9 mouse cellular contexts compared by ENCODE assay signal in genomic region chr7:127574115-127574514, GRCm38 (mm10). TPM values are rescaled to one million over a fixed set of nuclear protein-coding genes. Genes with fewer than 3 reads are reported as not detected.
DNase-seq lines count a peak whose midpoint lies in the region; ATAC-seq lines count a peak whose summit lies in the region.
"Had no signal": no experiment of that assay in that cellular context is flagged by ENCODE, and none has a peak within 500 bp of the region (broad histone marks: within the 10 kb centered on the region; RNA-seq: fewer than 3 reads in every experiment).

No protein-coding gene starts in this region.

- no peaks in the 10 kb centered on the region for H3K27me3 ChIP-seq in kidney, embryonic 16.5 days (ENCODE audit: insufficient read depth, low read length)
- H3K27me3 ChIP-seq in hindbrain, embryonic 15.5 days: no peaks in the 10 kb centered on the region
- H3K27me3 ChIP-seq in midbrain, embryonic 16.5 days (ENCODE audit: control insufficient read depth, insufficient read depth, low read depth, low read length): no peaks in the 10 kb centered on the region

- peaks cover 17% of the 10 kb centered on the region for H3K4me1 ChIP-seq in kidney, embryonic 16.5 days (ENCODE audit: insufficient read depth, low read length)
- peaks cover 2% of the 10 kb centered on the region; the same call in 1 of the 2 replicates for H3K4me1 ChIP-seq in brown adipose tissue, adult 24 weeks (ENCODE audit: control insufficient read depth, insufficient read depth, insufficient read length, low read length)
- peaks cover 27% of the 10 kb centered on the region for H3K4me1 ChIP-seq in hindbrain, embryonic 15.5 days (replicated peaks)
- peaks cover 20% of the 10 kb centered on the region for H3K4me1 ChIP-seq in midbrain, embryonic 16.5 days (ENCODE audit: control insufficient read depth, insufficient read depth, low read length)

- no peak for ATAC-seq in kidney, embryonic 16.5 days (ENCODE audit: low FRiP score, low TSS enrichment)
- ATAC-seq in hindbrain, embryonic 15.5 days (ENCODE audit: low FRiP score, low read depth): no peak
- ATAC-seq in midbrain, embryonic 16.5 days: no peak

- H3K4me2 ChIP-seq in kidney, embryonic 16.5 days (replicated peaks; ENCODE audit: low read depth, low read length): peak overlapping the region; percentile 79
- peak overlapping the region; percentile 97 for H3K4me2 ChIP-seq in hindbrain, embryonic 15.5 days
- H3K4me2 ChIP-seq in midbrain, embryonic 16.5 days (ENCODE audit: low read length): peak overlapping the region; percentile 93

- peak overlapping the region; percentile 91 for H3K9ac ChIP-seq in kidney, embryonic 16.5 days (replicated peaks; ENCODE audit: low read length)
- peak overlapping the region; percentile 90 for H3K9ac ChIP-seq in hindbrain, embryonic 15.5 days
- H3K9ac ChIP-seq in midbrain, embryonic 16.5 days (ENCODE audit: low read depth, low read length): peak overlapping the region; percentile 85

- peak overlapping the region; percentile 79 for H3K4me3 ChIP-seq in kidney, embryonic 16.5 days (ENCODE audit: low read length)
- peak overlapping the region; percentile 57 for H3K4me3 ChIP-seq in brown adipose tissue, adult 24 weeks (ENCODE audit: insufficient read depth, low read depth, low read length)
- H3K4me3 ChIP-seq in hindbrain, embryonic 15.5 days: peak overlapping the region; percentile 92
- peak overlapping the region; percentile 72 for H3K4me3 ChIP-seq in midbrain, embryonic 16.5 days (ENCODE audit: low read depth, low read length)

- 18% methylated on average over 7 of the region's 7 CpGs for WGBS in kidney, embryonic 16.5 days
- 23% methylated on average over 7 of the region's 7 CpGs for WGBS in hindbrain, embryonic 15.5 days
- 15% methylated on average over 7 of the region's 7 CpGs for WGBS in midbrain, embryonic 16.5 days

- DNase-seq in kidney, adult 8-10 months: no peak
- no peak for DNase-seq in frontal cortex, postnatal 25 days (ENCODE audit: low spot score in 2 of 2)
- no peak for DNase-seq in gastrocnemius, adult 8-10 months (ENCODE audit: low spot score in 2 of 2)
- DNase-seq in thymus, postnatal 36 days: no peak
- DNase-seq: adrenal gland, adult 8-10 months had no signal

- no peaks in the 10 kb centered on the region for H3K9me3 ChIP-seq in kidney, embryonic 16.5 days (ENCODE audit: low read length)
- no peaks in the 10 kb centered on the region for H3K9me3 ChIP-seq in hindbrain, embryonic 15.5 days
- no peaks in the 10 kb centered on the region for H3K9me3 ChIP-seq in midbrain, embryonic 16.5 days (replicated peaks; ENCODE audit: control insufficient read depth, low read length, poor library complexity, severe bottlenecking)

- H3K27ac ChIP-seq in kidney, embryonic 16.5 days (ENCODE audit: low read length): no peak overlapping the region; the same call in 1 of the 2 replicates
- H3K27ac ChIP-seq in brown adipose tissue, adult 24 weeks (replicated peaks; ENCODE audit: low read depth, low read length): no peak overlapping the region
- peak overlapping the region; percentile 79 for H3K27ac ChIP-seq in hindbrain, embryonic 15.5 days (replicated peaks)
- peak overlapping the region; percentile 84; the same call in 1 of the 2 replicates for H3K27ac ChIP-seq in midbrain, embryonic 16.5 days (ENCODE audit: low read length)

- peaks cover 15% of the 10 kb centered on the region for H3K36me3 ChIP-seq in kidney, embryonic 16.5 days (ENCODE audit: insufficient read depth, low read length)
- peaks cover 12% of the 10 kb centered on the region; the same call in 1 of the 2 replicates for H3K36me3 ChIP-seq in hindbrain, embryonic 15.5 days
- peaks cover 12% of the 10 kb centered on the region for H3K36me3 ChIP-seq in midbrain, embryonic 16.5 days (ENCODE audit: control insufficient read depth, insufficient read depth, low read length)

RNA-seq across cellular contexts. Expression of gene Phkg2, which starts 1.0 kb away (rescaled TPM):
- polyA plus RNA-seq in kidney, embryonic 16.5 days (2015; fragmentation: Nextera tagmentation; extraction: Ambion mirVana): 40.7 and 46.7 TPM in 2 replicates
- 15.9 and 17.1 TPM in 2 replicates for polyA plus RNA-seq in brown adipose tissue, adult 24 weeks (2012; ENCODE audit: insufficient read depth, insufficient read length, missing spikeins)
- polyA plus RNA-seq in hindbrain, embryonic 15.5 days (2015; fragmentation: Nextera tagmentation; extraction: Ambion mirVana): 59.3 and 59.4 TPM in 2 replicates
- polyA plus RNA-seq in midbrain, embryonic 16.5 days (2015; fragmentation: Nextera tagmentation; extraction: Ambion mirVana): 59.4 and 62.5 TPM in 2 replicates
- 10 to 100 TPM in 1 of 4 experiments, 1 to 10 TPM in 3; 8.0 to 10.6 (median 8.4) TPM for total RNA-seq in gastrocnemius, adult 8-10 months (2022)

RNA-seq across cellular contexts. Expression of gene Tmem265, which starts 12.9 kb away (rescaled TPM):
- polyA plus RNA-seq in kidney, embryonic 16.5 days (2015; fragmentation: Nextera tagmentation; extraction: Ambion mirVana): 10.5 and 10.6 TPM in 2 replicates
- 2.0 TPM in 1 of 2 replicates, not detected in the other for polyA plus RNA-seq in brown adipose tissue, adult 24 weeks (2012; ENCODE audit: insufficient read depth, insufficient read length, missing spikeins)
- polyA plus RNA-seq in hindbrain, embryonic 15.5 days (2015; fragmentation: Nextera tagmentation; extraction: Ambion mirVana): 7.6 and 10.3 TPM in 2 replicates
- 8.5 and 9.4 TPM in 2 replicates for polyA plus RNA-seq in midbrain, embryonic 16.5 days (2015; fragmentation: Nextera tagmentation; extraction: Ambion mirVana)
- not detected for total RNA-seq in gastrocnemius, adult 8-10 months (2022)
- total RNA-seq: adrenal gland, adult 8-10 months had no signal

RNA-seq across cellular contexts. Expression of gene Ccdc189, which starts 14.3 kb away (rescaled TPM):
- polyA plus RNA-seq in kidney, embryonic 16.5 days (2015; fragmentation: Nextera tagmentation; extraction: Ambion mirVana): 16.7 and 17.6 TPM in 2 replicates
- polyA plus RNA-seq in brown adipose tissue, adult 24 weeks (2012; ENCODE audit: insufficient read depth, insufficient read length, missing spikeins): 4.5 and 6.0 TPM in 2 replicates
- 10.1 and 12.2 TPM in 2 replicates for polyA plus RNA-seq in hindbrain, embryonic 15.5 days (2015; fragmentation: Nextera tagmentation; extraction: Ambion mirVana)
- 10.2 and 11.9 TPM in 2 replicates for polyA plus RNA-seq in midbrain, embryonic 16.5 days (2015; fragmentation: Nextera tagmentation; extraction: Ambion mirVana)
- 1 to 10 TPM; 2.0 to 2.6 (median 2.2) TPM for total RNA-seq in gastrocnemius, adult 8-10 months (2022)

RNA-seq across cellular contexts. Expression of gene Rnf40, which starts 14.5 kb away (rescaled TPM):
- 50.6 and 51.4 TPM in 2 replicates for polyA plus RNA-seq in kidney, embryonic 16.5 days (2015; fragmentation: Nextera tagmentation; extraction: Ambion mirVana)
- 14.7 and 19.4 TPM in 2 replicates for polyA plus RNA-seq in brown adipose tissue, adult 24 weeks (2012; ENCODE audit: insufficient read depth, insufficient read length, missing spikeins)
- 41.4 and 44.9 TPM in 2 replicates for polyA plus RNA-seq in hindbrain, embryonic 15.5 days (2015; fragmentation: Nextera tagmentation; extraction: Ambion mirVana)
- polyA plus RNA-seq in midbrain, embryonic 16.5 days (2015; fragmentation: Nextera tagmentation; extraction: Ambion mirVana): 50.3 and 56.7 TPM in 2 replicates
- 10 to 100 TPM; 28.6 to 32.3 (median 30.6) TPM for total RNA-seq in gastrocnemius, adult 8-10 months (2022)

RNA-seq across cellular contexts. Expression of gene Zfp629, which starts 41.5 kb away (rescaled TPM):
- polyA plus RNA-seq in kidney, embryonic 16.5 days (2015; fragmentation: Nextera tagmentation; extraction: Ambion mirVana): 19.8 and 22.1 TPM in 2 replicates
- polyA plus RNA-seq in brown adipose tissue, adult 24 weeks (2012; ENCODE audit: insufficient read depth, insufficient read length, missing spikeins): 6.6 and 7.5 TPM in 2 replicates
- 18.7 and 19.1 TPM in 2 replicates for polyA plus RNA-seq in hindbrain, embryonic 15.5 days (2015; fragmentation: Nextera tagmentation; extraction: Ambion mirVana)
- 18.3 and 22.4 TPM in 2 replicates for polyA plus RNA-seq in midbrain, embryonic 16.5 days (2015; fragmentation: Nextera tagmentation; extraction: Ambion mirVana)
- total RNA-seq in gastrocnemius, adult 8-10 months (2022): 1 to 10 TPM; 6.8 to 7.8 (median 7.4) TPM

Comparison
In these comparisons a context has a peak if more than half of its experiments do, and no peak if none do; other contexts are left out.
1. H3K27ac ChIP-seq: peak in hindbrain, embryonic 15.5 days (single experiment) and midbrain, embryonic 16.5 days (single experiment); none in kidney, embryonic 16.5 days (single experiment) and brown adipose tissue, adult 24 weeks (single experiment).
2. Peak in every context shown above with its lines, with median percentiles within 50 percentile points of each other: H3K4me2 ChIP-seq, H3K4me3 ChIP-seq and H3K9ac ChIP-seq.